Mouse (Mus musculus): Measurements from ENCODE around the gene Plekhm2. TPM values are rescaled to one million over a fixed set of nuclear protein-coding genes. Genes with fewer than 3 reads are reported as not detected.

Plekhm2 gene
- total and polyA plus RNA-seq, 3 experiments: 6.5 to 15.4 TPM; not detected in 1

- Histone ChIP-seq H3K79me2 (ENCODE audit: control insufficient read depth, insufficient read depth, low read length, poor library complexity) (no peaks in the 10 kb centered on the region), H3K4me3 (ENCODE audit: control insufficient read depth in 1 of 2, insufficient read depth in 1 of 2, low read depth in 2 of 2, low read length in 2 of 2) (no peak within 1 kb of the TSS)
These were observed 41.0 kb downstream of the Plekhm2 start, which contains the start of gene Slc25a34 for GRCm38 (mm10) chr4:141623666-141624065. TSS of gene Slc25a34 (minus strand) at chr4:141623821.

GRCm38 (mm10) chr4:141623037-141623436 is 41.7 kb downstream of the Plekhm2 start:
- Histone ChIP-seq H3K27ac (ENCODE audit: control insufficient read depth, low read depth, low read length) (no peak overlapping the region), H3K9ac (ENCODE audit: control insufficient read depth, low read depth, low read length, poor library complexity, severe bottlenecking) (no peak overlapping the region), H3K36me3 (ENCODE audit: control insufficient read depth in 1 of 2, insufficient read depth in 2 of 2, low read length in 2 of 2) (peaks cover 0 to 2% of the 10 kb centered on the region in 2 experiments; a peak in 1 of 4 replicates), H3K27me3 (ENCODE audit: control insufficient read depth in 1 of 2, insufficient read depth in 2 of 2, low read length in 2 of 2) (no peaks in the 10 kb centered on the region), H3K79me2 (ENCODE audit: control insufficient read depth, insufficient read depth, low read length, poor library complexity) (no peaks in the 10 kb centered on the region), H3K4me1 (ENCODE audit: control insufficient read depth in 1 of 2, insufficient read depth in 2 of 2, low read length in 2 of 2) (peaks cover 0 to 8% of the 10 kb centered on the region in 2 experiments; a peak in 2 of 4 replicates), H3K4me3 (ENCODE audit: control insufficient read depth in 1 of 2, insufficient read depth in 1 of 2, low read depth in 2 of 2, low read length in 2 of 2) (no peak overlapping the region), H3K9me3 (replicated peaks; ENCODE audit: insufficient read depth, low read length) (no peaks in the 10 kb centered on the region)
- no peak for DNase-seq (ENCODE audit: low read depth, low spot score)
- TF ChIP-seq HCFC1 (IDR thresholded peaks at IDR 0.05; ENCODE audit: low read depth, low read length): no peak
- TF ChIP-seq CHD2 (IDR thresholded peaks at IDR 0.05; ENCODE audit: low read length): no peak
- no peak for TF ChIP-seq MYC (IDR thresholded peaks at IDR 0.05; ENCODE audit: low read depth, low read length)
- no peak for TF ChIP-seq SIN3A (IDR thresholded peaks at IDR 0.05; ENCODE audit: low read length)
- TF ChIP-seq CTCF (IDR thresholded peaks at IDR 0.05 in 2 of 3, conservative IDR thresholded peaks at IDR 0.05 in 1 of 3; ENCODE audit: control insufficient read depth in 1 of 3, insufficient read depth in 1 of 3, low read depth in 2 of 3, low read length in 3 of 3, poor library complexity in 1 of 3, severe bottlenecking in 1 of 3): no peak
- no peak for TF ChIP-seq POLR2AphosphoS5 (IDR thresholded peaks at IDR 0.05; ENCODE audit: borderline replicate concordance, low read depth, low read length)
- no peak for TF ChIP-seq MXI1 (IDR thresholded peaks at IDR 0.05; ENCODE audit: low read depth, low read length)
- TF ChIP-seq SMC3 (IDR thresholded peaks at IDR 0.05; ENCODE audit: low read depth, low read length): no peak

More at GRCm38 (mm10) chr4:141623666-141624065, 41.0 kb downstream of the Plekhm2 start, which contains the start of gene Slc25a34:
- Histone ChIP-seq H3K27me3 (ENCODE audit: control insufficient read depth in 1 of 2, insufficient read depth in 2 of 2, low read length in 2 of 2) (no peaks in the 10 kb centered on the region), H3K4me1 (ENCODE audit: control insufficient read depth in 1 of 2, insufficient read depth in 2 of 2, low read length in 2 of 2) (peaks cover 0 to 4% of the 10 kb centered on the region in 2 experiments; a peak in 1 of 4 replicates), H3K9me3 (replicated peaks; ENCODE audit: insufficient read depth, low read length) (no peaks in the 10 kb centered on the region), H3K9ac (ENCODE audit: control insufficient read depth, low read depth, low read length, poor library complexity, severe bottlenecking) (no peak within 1 kb of the TSS), H3K27ac (ENCODE audit: control insufficient read depth, low read depth, low read length) (no peak within 1 kb of the TSS), H3K36me3 (ENCODE audit: control insufficient read depth in 1 of 2, insufficient read depth in 2 of 2, low read length in 2 of 2) (no peaks in the 10 kb centered on the region; a peak in 1 of 4 replicates)
- DNase-seq (ENCODE audit: low read depth, low spot score): no peak
- TF ChIP-seq E2F4 (IDR thresholded peaks at IDR 0.05; ENCODE audit: borderline replicate concordance, low read depth, low read length) (no peak), BHLHE40 (IDR thresholded peaks at IDR 0.05; ENCODE audit: borderline replicate concordance, low read depth, low read length) (no peak), MAFK (IDR thresholded peaks at IDR 0.05; ENCODE audit: borderline replicate concordance, low read depth, low read length) (no peak), ZC3H11A (IDR thresholded peaks at IDR 0.05; ENCODE audit: low read depth, low read length) (no peak), POLR2AphosphoS2 (IDR thresholded peaks at IDR 0.05; ENCODE audit: low read length) (no peak), ZNF384 (IDR thresholded peaks at IDR 0.05; ENCODE audit: low read depth, low read length) (no peak), MXI1 (IDR thresholded peaks at IDR 0.05; ENCODE audit: low read depth, low read length) (no peak), MAX (IDR thresholded peaks at IDR 0.05; ENCODE audit: low read length) (no peak), GABPA (IDR thresholded peaks at IDR 0.05; ENCODE audit: low read depth, low read length) (no peak), USF2 (IDR thresholded peaks at IDR 0.05; ENCODE audit: borderline replicate concordance in 1 of 2, insufficient read depth in 1 of 2, low read depth in 1 of 2, low read length in 2 of 2) (no peak), POLR2A (IDR thresholded peaks at IDR 0.05; ENCODE audit: control insufficient read depth in 1 of 2, insufficient read depth in 1 of 2, low read depth in 1 of 2, low read length in 2 of 2, poor library complexity in 1 of 2) (no peak), MYB (IDR thresholded peaks at IDR 0.05; ENCODE audit: low read depth, low read length) (no peak), NRF1 (IDR thresholded peaks at IDR 0.05; ENCODE audit: insufficient read depth, low read depth, low read length, poor library complexity, severe bottlenecking) (no peak), CHD2 (IDR thresholded peaks at IDR 0.05; ENCODE audit: low read length) (no peak), UBTF (IDR thresholded peaks at IDR 0.05; ENCODE audit: borderline replicate concordance, insufficient read depth, low read depth, low read length) (no peak), JUND (IDR thresholded peaks at IDR 0.05; ENCODE audit: low read depth, low read length) (no peak), MYC (IDR thresholded peaks at IDR 0.05; ENCODE audit: low read depth, low read length) (no peak)

All from MEL (cell line).